Mouse (Mus musculus): Measurements from ENCODE around the gene Olfr1423.
"Not testable (repeated sequence)": the region's sequence is repeated elsewhere in the genome, so short reads cannot be mapped to it uniquely, and the experiment has no call there.

DNA sequence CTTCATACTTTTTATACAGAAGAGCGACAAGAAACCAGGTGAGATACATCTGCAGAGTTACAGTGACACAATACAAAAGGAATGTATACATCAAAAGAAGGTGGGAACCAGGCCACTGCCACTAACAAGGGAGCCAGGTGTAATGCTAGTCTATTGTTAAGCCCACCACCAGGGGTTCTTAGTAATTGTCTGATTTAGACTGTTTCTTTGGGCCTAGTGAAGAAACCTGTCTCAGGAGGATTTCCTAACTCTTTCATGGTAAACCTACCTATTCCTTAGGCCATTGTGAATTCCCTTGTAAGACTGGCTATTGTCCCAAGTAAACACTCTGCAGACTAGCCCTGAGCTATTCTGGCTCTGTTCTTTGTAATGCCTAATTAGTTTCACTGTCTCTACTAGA is 28.4 kb upstream of the Olfr1423 start:
- not testable (repeated sequence) for TF ChIP-seq HCFC1 (IDR thresholded peaks at IDR 0.05; ENCODE audit: borderline replicate concordance, insufficient read depth, low read length); MAFK (IDR thresholded peaks at IDR 0.05; ENCODE audit: insufficient read depth, low read depth, low read length)

All from ES-E14 (cell line).